Mouse (Mus musculus) MEL (cell line): Measurements from ENCODE around the gene Med17. TPM values are rescaled to one million over a fixed set of nuclear protein-coding genes. Genes with fewer than 3 reads are reported as not detected.

Source experiments
- DNase-seq: peaks from one replicate; pipeline ENCODE4 v3.0.0; 2011; ENCODE audit warnings: low read depth, low spot score
- H3K27ac ChIP-seq: 2 replicates; pipeline ENCODE4 v1.5.1; 2012; ENCODE audit warnings: low read depth, mild to moderate bottlenecking, control low read depth, low read length, moderate library complexity; ENCODE audit not compliant: control insufficient read depth
- H3K27me3 ChIP-seq, 2 experiments: fragments of 150-350 bp in 1 of 2; sonication (generic) in 1 of 2; 2 replicates each; pipeline ENCODE4 v1.6.1; 2012; ENCODE audit warnings: low read length in 2 of 2, mild to moderate bottlenecking in 2 of 2, improper control_type of control experiment in 1 of 2, moderate library complexity in 1 of 2; ENCODE audit not compliant: insufficient read depth in 2 of 2, control insufficient read depth in 1 of 2
- H3K36me3 ChIP-seq, 2 experiments: 2 replicates each; pipeline ENCODE4 v1.6.1; 2012 to 2014; ENCODE audit warnings: low read length in 2 of 2, improper control_type of control experiment in 1 of 2, inconsistent platforms in 1 of 2, mild to moderate bottlenecking in 1 of 2; ENCODE audit not compliant: insufficient read depth in 2 of 2, control insufficient read depth in 1 of 2
- H3K4me1 ChIP-seq, 2 experiments: fragments of 150-350 bp in 1 of 2; sonication (generic) in 1 of 2; 2 replicates each; pipeline ENCODE4 v1.6.1; 2012; ENCODE audit warnings: low read length in 2 of 2, improper control_type of control experiment in 1 of 2, mild to moderate bottlenecking in 1 of 2; ENCODE audit not compliant: insufficient read depth in 2 of 2, control insufficient read depth in 1 of 2
- H3K4me3 ChIP-seq, 2 experiments: fragments of 150-350 bp in 1 of 2; sonication (generic) in 1 of 2; 2 replicates each; pipeline ENCODE4 v1.5.1; 2012; ENCODE audit warnings: low read depth in 2 of 2, low read length in 2 of 2, mild to moderate bottlenecking in 2 of 2, moderate library complexity in 2 of 2, control low read depth in 1 of 2, improper control_type of control experiment in 1 of 2; ENCODE audit not compliant: control insufficient read depth in 1 of 2, insufficient read depth in 1 of 2
- H3K79me2 ChIP-seq: 2 replicates; pipeline ENCODE4 v1.6.1; 2012; ENCODE audit warnings: mild to moderate bottlenecking, low read length, moderate library complexity; ENCODE audit not compliant: control insufficient read depth, poor library complexity, insufficient read depth
- H3K9ac ChIP-seq: 2 replicates; pipeline ENCODE4 v1.6.1; 2012; ENCODE audit warnings: low read depth, mild to moderate bottlenecking, control low read depth, low read length, moderate library complexity; ENCODE audit not compliant: control insufficient read depth, poor library complexity, severe bottlenecking
- H3K9me3 ChIP-seq: fragments of 150-350 bp; sonication (generic); replicated peaks from 2 replicates; pipeline ENCODE4 v1.6.1; 2012; ENCODE audit warnings: mild to moderate bottlenecking, low read length, improper control_type of control experiment, moderate library complexity; ENCODE audit not compliant: insufficient read depth
- BHLHE40 ChIP-seq: IDR thresholded peaks from 2 replicates; pipeline ENCODE4 v1.6.1; 2012; ENCODE audit warnings: low read depth, mild to moderate bottlenecking, inconsistent platforms, low read length, improper control_type of control experiment, borderline replicate concordance
- CHD1 ChIP-seq: IDR thresholded peaks from 2 replicates; pipeline ENCODE4 v1.6.1; 2012; ENCODE audit warnings: low read depth, mild to moderate bottlenecking, inconsistent platforms, low read length, improper control_type of control experiment
- CHD2 ChIP-seq: IDR thresholded peaks from 2 replicates; pipeline ENCODE4 v1.6.1; 2011; ENCODE audit warnings: low read length, improper control_type of control experiment
- CTCF ChIP-seq, 3 experiments: IDR thresholded peaks in 2 of 3; conservative IDR thresholded peaks in 1 of 3; 2 replicates each; pipeline ENCODE4 v1.5.1; 2011 to 2012; ENCODE audit warnings: low read length in 3 of 3, low read depth in 2 of 3, mild to moderate bottlenecking in 2 of 3, improper control_type of control experiment in 1 of 3, inconsistent platforms in 1 of 3, mixed read lengths in 1 of 3, moderate library complexity in 1 of 3; ENCODE audit not compliant: control insufficient read depth in 1 of 3, insufficient read depth in 1 of 3, poor library complexity in 1 of 3, severe bottlenecking in 1 of 3
- E2F4 ChIP-seq: IDR thresholded peaks from 2 replicates; pipeline ENCODE4 v1.6.1; 2011; ENCODE audit warnings: low read depth, low read length, improper control_type of control experiment, borderline replicate concordance
- ELF1 ChIP-seq: IDR thresholded peaks from 2 replicates; pipeline ENCODE4 v1.6.1; 2014; ENCODE audit warnings: low read depth, mild to moderate bottlenecking, inconsistent platforms, low read length, improper control_type of control experiment, moderate library complexity
- EP300 ChIP-seq, 2 experiments: IDR thresholded peaks; 2 replicates each; pipeline ENCODE4 v1.6.1; 2011; ENCODE audit warnings: improper control_type of control experiment in 2 of 2, low read length in 2 of 2, low read depth in 1 of 2, mild to moderate bottlenecking in 1 of 2
- ETS1 ChIP-seq: IDR thresholded peaks from 2 replicates; pipeline ENCODE4 v1.6.1; 2012; ENCODE audit warnings: low read depth, mild to moderate bottlenecking, inconsistent platforms, low read length, improper control_type of control experiment, moderate library complexity
- GATA1 ChIP-seq: IDR thresholded peaks from 2 replicates; pipeline ENCODE4 v1.6.1; 2011; ENCODE audit warnings: low read depth, low read length, improper control_type of control experiment
- KAT2A ChIP-seq: conservative IDR thresholded peaks from 2 replicates; pipeline ENCODE4 v1.6.1; 2012; ENCODE audit warnings: low read depth, low read length, improper control_type of control experiment, inconsistent platforms
- MAFK ChIP-seq: IDR thresholded peaks from 2 replicates; pipeline ENCODE4 v1.6.1; 2011; ENCODE audit warnings: low read depth, mild to moderate bottlenecking, low read length, improper control_type of control experiment, borderline replicate concordance
- MAX ChIP-seq: IDR thresholded peaks from 2 replicates; pipeline ENCODE4 v1.6.1; 2011; ENCODE audit warnings: low read length, improper control_type of control experiment
- MAZ ChIP-seq: IDR thresholded peaks from 2 replicates; pipeline ENCODE4 v1.6.1; 2012; ENCODE audit warnings: low read depth, mild to moderate bottlenecking, inconsistent platforms, low read length, improper control_type of control experiment
- MEF2A ChIP-seq: IDR thresholded peaks from 2 replicates; pipeline ENCODE4 v1.6.1; 2014; ENCODE audit warnings: low read depth, mild to moderate bottlenecking, inconsistent platforms, low read length, improper control_type of control experiment; ENCODE audit not compliant: poor library complexity, insufficient replicate concordance, severe bottlenecking; ENCODE audit errors: extremely low read depth
- MXI1 ChIP-seq: IDR thresholded peaks from 2 replicates; pipeline ENCODE4 v1.6.1; 2011; ENCODE audit warnings: mild to moderate bottlenecking, low read depth, low read length, improper control_type of control experiment
- MYB ChIP-seq: IDR thresholded peaks from 2 replicates; pipeline ENCODE4 v1.6.1; 2011; ENCODE audit warnings: mild to moderate bottlenecking, low read depth, low read length, improper control_type of control experiment
- MYC ChIP-seq: IDR thresholded peaks from 2 replicates; pipeline ENCODE4 v1.6.1; 2011; ENCODE audit warnings: low read depth, mild to moderate bottlenecking, low read length, improper control_type of control experiment, moderate library complexity
- NELFE ChIP-seq: IDR thresholded peaks from 2 replicates; pipeline ENCODE4 v1.6.1; 2011; ENCODE audit warnings: low read depth, low read length, improper control_type of control experiment
- POLR2A ChIP-seq, 2 experiments: IDR thresholded peaks; 2 replicates each; pipeline ENCODE4 v1.6.1; 2011 to 2012; ENCODE audit warnings: low read length in 2 of 2, mild to moderate bottlenecking in 2 of 2, control low read depth in 1 of 2, improper control_type of control experiment in 1 of 2, low read depth in 1 of 2, moderate library complexity in 1 of 2; ENCODE audit not compliant: control insufficient read depth in 1 of 2, insufficient read depth in 1 of 2, poor library complexity in 1 of 2
- POLR2AphosphoS5 ChIP-seq: IDR thresholded peaks from 2 replicates; pipeline ENCODE4 v1.6.1; 2012; ENCODE audit warnings: low read depth, borderline replicate concordance, mild to moderate bottlenecking, inconsistent platforms, low read length, moderate library complexity, mixed read lengths
- RAD21 ChIP-seq: IDR thresholded peaks from 2 replicates; pipeline ENCODE4 v1.6.1; 2011; ENCODE audit warnings: mild to moderate bottlenecking, low read depth, low read length, improper control_type of control experiment
- RCOR1 ChIP-seq: IDR thresholded peaks from 2 replicates; pipeline ENCODE4 v1.6.1; 2012; ENCODE audit warnings: low read depth, mild to moderate bottlenecking, inconsistent platforms, low read length, improper control_type of control experiment
- SIN3A ChIP-seq: IDR thresholded peaks from 2 replicates; pipeline ENCODE4 v1.6.1; 2012; ENCODE audit warnings: low read length, improper control_type of control experiment, inconsistent platforms
- SMC3 ChIP-seq: IDR thresholded peaks from 2 replicates; pipeline ENCODE4 v1.6.1; 2011; ENCODE audit warnings: low read depth, low read length, improper control_type of control experiment
- TBP ChIP-seq: IDR thresholded peaks from 2 replicates; pipeline ENCODE4 v1.8.0; 2011; ENCODE audit warnings: low read depth, low read length, improper control_type of control experiment
- TCF12 ChIP-seq: IDR thresholded peaks from 2 replicates; pipeline ENCODE4 v1.6.1; 2014; ENCODE audit warnings: low read depth, mild to moderate bottlenecking, inconsistent platforms, low read length, improper control_type of control experiment, moderate library complexity
- UBTF ChIP-seq: IDR thresholded peaks from 2 replicates; pipeline ENCODE4 v1.6.1; 2012; ENCODE audit warnings: low read depth, mild to moderate bottlenecking, inconsistent platforms, low read length, improper control_type of control experiment, moderate library complexity, borderline replicate concordance; ENCODE audit not compliant: insufficient read depth
- USF2 ChIP-seq, 2 experiments: IDR thresholded peaks; 2 replicates each; pipeline ENCODE4 v1.6.1; 2011 to 2012; ENCODE audit warnings: improper control_type of control experiment in 2 of 2, low read length in 2 of 2, borderline replicate concordance in 1 of 2, inconsistent platforms in 1 of 2, low read depth in 1 of 2, mild to moderate bottlenecking in 1 of 2; ENCODE audit not compliant: insufficient read depth in 1 of 2
- ZKSCAN1 ChIP-seq: IDR thresholded peaks from 2 replicates; pipeline ENCODE4 v1.6.1; 2012; ENCODE audit warnings: low read depth, mild to moderate bottlenecking, inconsistent platforms, low read length, improper control_type of control experiment, moderate library complexity
- ZMIZ1 ChIP-seq: IDR thresholded peaks from 2 replicates; pipeline ENCODE4 v1.6.1; 2012; ENCODE audit warnings: low read depth, mild to moderate bottlenecking, inconsistent platforms, low read length, improper control_type of control experiment, moderate library complexity
- ZNF384 ChIP-seq: IDR thresholded peaks from 2 replicates; pipeline ENCODE4 v1.6.1; 2012; ENCODE audit warnings: low read depth, mild to moderate bottlenecking, inconsistent platforms, low read length, improper control_type of control experiment
- polyA plus RNA-seq, 2 experiments: library from polyadenylated mRNA; stranded (reverse) in 1 of 2; unstranded in 1 of 2; fragments of >175 nt in 1 of 2; fragments of >200 nt in 1 of 2; gene quantifications; 2 replicates each; pipeline versions ENCODE4 v1.2.1 to v1.2.4; 2012; ENCODE audit warnings: low replicate concordance in 2 of 2, low read depth in 1 of 2; ENCODE audit not compliant: insufficient read length in 2 of 2, insufficient read depth in 1 of 2, missing spikeins in 1 of 2
- total RNA-seq: library from RNA; depleted of rRNA; stranded (reverse); fragments of 300-350 nt; gene quantifications from 2 replicates; pipeline ENCODE4 v1.2.3, GENCODE M21; 2012

Med17 gene
- total and polyA plus RNA-seq, 3 experiments, result 175 to 478 (median 185) TPM

- Histone ChIP-seq H3K27me3 (no peaks in the 10 kb centered on the region), H3K9me3 (no peaks in the 10 kb centered on the region), H3K9ac (no peak overlapping the region), H3K79me2 (no peaks in the 10 kb centered on the region), H3K4me1 (no peaks in the 10 kb centered on the region), H3K27ac (no peak overlapping the region), H3K36me3 (no peaks in the 10 kb centered on the region), H3K4me3 (no peak overlapping the region)
- TF ChIP-seq ZNF384 (no peak), TCF12 (0 out of 2 replicates have a peak, but pooled peaks have one; percentile 15), EP300 (IDR thresholded peaks at IDR 0.05; ENCODE audit: low read depth in 1 of 2, low read length in 2 of 2) (peak; percentile 31 to 56)
- peak; percentile 45 for DNase-seq
Observed at GRCm38 (mm10) chr9:15224912-15225311, 54.8 kb downstream of the Med17 start.

- Histone ChIP-seq H3K9me3 (no peaks in the 10 kb centered on the region), H3K9ac (no peak overlapping the region), H3K27ac (no peak overlapping the region), H3K27me3 (peaks cover 4 to 13% of the 10 kb centered on the region in 2 experiments), H3K4me1 (peaks cover 2 to 8% of the 10 kb centered on the region in 2 experiments; a peak in 3 of 4 replicates), H3K36me3 (peaks cover 0 to 4% of the 10 kb centered on the region in 2 experiments; a peak in 1 of 4 replicates), H3K79me2 (no peaks in the 10 kb centered on the region), H3K4me3 (no peak overlapping the region)
- peak; percentile 61 for DNase-seq
- TF ChIP-seq TCF12 (peak; percentile 83), CHD2 (no peak), USF2 (IDR thresholded peaks at IDR 0.05; ENCODE audit: borderline replicate concordance in 1 of 2, insufficient read depth in 1 of 2, low read depth in 1 of 2, low read length in 2 of 2) (no peak), EP300 (IDR thresholded peaks at IDR 0.05; ENCODE audit: low read depth in 1 of 2, low read length in 2 of 2) (peak; percentile 84 to 86), ZNF384 (no peak), SMC3 (no peak), ZMIZ1 (no peak), MAX (peak; percentile 38; the same call in 1 of the 2 replicates), CTCF (IDR thresholded peaks at IDR 0.05 in 2 of 3, conservative IDR thresholded peaks at IDR 0.05 in 1 of 3; ENCODE audit: control insufficient read depth in 1 of 3, insufficient read depth in 1 of 3, low read depth in 2 of 3, low read length in 3 of 3, poor library complexity in 1 of 3, severe bottlenecking in 1 of 3) (no peak), ELF1 (peak; percentile 23; the same call in 1 of the 2 replicates), ETS1 (peak; percentile 73), UBTF (no peak), MYC (no peak), GATA1 (peak; percentile 86), RAD21 (no peak), POLR2AphosphoS5 (no peak), MEF2A (no peak), MAZ (no peak), BHLHE40 (peak; percentile 58), CHD1 (no peak), KAT2A (no peak), RCOR1 (peak; percentile 93), MYB (no peak), ZKSCAN1 (no peak), NELFE (no peak), E2F4 (no peak), MXI1 (no peak), MAFK (peak; percentile 63; the same call in 1 of the 2 replicates), TBP (no peak), SIN3A (no peak; the same call in 1 of the 2 replicates), POLR2A (IDR thresholded peaks at IDR 0.05; ENCODE audit: control insufficient read depth in 1 of 2, insufficient read depth in 1 of 2, low read depth in 1 of 2, low read length in 2 of 2, poor library complexity in 1 of 2) (no peak)
Observed at GRCm38 (mm10) chr9:15213695-15214094, 66.0 kb downstream of the Med17 start.
